Mouse (Mus musculus) hindbrain, embryonic 10.5 days (tissue): ENCODE data around the gene Pax7. TPM values are rescaled to one million over a fixed set of nuclear protein-coding genes. Genes with fewer than 3 reads are reported as not detected.

Source experiments
- DNase-seq: peaks from one replicate; pipeline ENCODE4 v3.0.0-alpha.2; 2017; ENCODE audit warnings: low spot score
- H3K27ac ChIP-seq: fragments of 300-500 bp; sonication (generic); 2 replicates; pipeline ENCODE4 v1.5.1; 2016; ENCODE audit warnings: mild to moderate bottlenecking, moderate library complexity
- H3K27me3 ChIP-seq: fragments of 300-500 bp; sonication (generic); 2 replicates; pipeline ENCODE4 v1.6.1; 2016; ENCODE audit warnings: mild to moderate bottlenecking; ENCODE audit not compliant: poor library complexity, insufficient read depth, severe bottlenecking
- H3K36me3 ChIP-seq: fragments of 300-500 bp; sonication (generic); 2 replicates; pipeline ENCODE4 v1.6.1; 2016; ENCODE audit warnings: mild to moderate bottlenecking, moderate library complexity
- H3K4me1 ChIP-seq: fragments of 300-500 bp; sonication (generic); replicated peaks from 2 replicates; pipeline ENCODE4 v1.6.1; 2016; ENCODE audit warnings: mild to moderate bottlenecking
- H3K4me3 ChIP-seq: fragments of 300-500 bp; sonication (generic); 2 replicates; pipeline ENCODE4 v1.5.1; 2016; ENCODE audit warnings: mild to moderate bottlenecking, moderate library complexity
- H3K9me3 ChIP-seq: fragments of 300-500 bp; sonication (generic); 2 replicates; pipeline ENCODE4 v1.6.1; 2016; ENCODE audit warnings: mild to moderate bottlenecking, moderate library complexity
- whole genome bisulfite sequencing: fragments of 180-500 bp; shearing (Covaris S2); methylation state at CpG from one replicate; pipeline ENCODE4 v1.1.7; 2016; 5-methylcytosine and 5-hydroxymethylcytosine counted together
- polyA plus RNA-seq: library from polyadenylated mRNA; unstranded; fragments of >200 nt; fragmentation: Nextera tagmentation; extraction: Ambion mirVana; gene quantifications from 2 replicates; pipeline ENCODE4 v1.2.1, GENCODE M21; 2016

Gene Pax7
- polyA plus RNA-seq, 1 experiment from 2014 or later: 2.6 TPM

GRCm38 (mm10) chr4:139828871-139829590 lies 4.3 kb downstream of the Pax7 start:
- peaks cover 100% of the 10 kb centered on the region for H3K27me3 ChIP-seq
- H3K4me3 ChIP-seq: peak overlapping the region; percentile 67
- H3K36me3 ChIP-seq: peaks cover 18% of the 10 kb centered on the region
- WGBS: 9% methylated on average over 16 of the region's 16 CpGs
- peak; percentile 44 for DNase-seq
- no peaks in the 10 kb centered on the region for H3K9me3 ChIP-seq
- H3K4me1 ChIP-seq: peaks cover 98% of the 10 kb centered on the region
- no peak overlapping the region for H3K27ac ChIP-seq

DNA sequence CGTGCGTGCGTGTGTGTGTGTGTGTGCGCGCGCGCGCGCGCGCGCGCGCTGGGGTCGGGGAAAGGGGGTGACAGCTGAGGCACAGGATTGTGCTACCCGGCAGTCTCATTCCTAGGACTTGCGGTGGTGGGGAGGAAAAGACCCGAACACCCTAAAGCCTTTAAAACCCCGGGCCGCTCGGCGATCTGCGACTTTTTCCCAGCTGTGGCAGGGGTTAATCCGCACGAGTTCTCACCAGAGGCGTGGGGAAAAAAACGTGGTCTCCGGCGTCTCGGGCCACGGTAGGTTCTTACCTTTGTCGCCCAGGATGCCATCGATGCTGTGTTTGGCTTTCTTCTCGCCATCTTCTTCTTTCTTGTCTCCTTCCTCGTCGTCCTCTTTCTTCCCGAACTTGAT lies 5.0 kb downstream of the Pax7 start:
- Histone ChIP-seq H3K4me3 (peak overlapping the region; percentile 67), H3K27me3 (peaks cover 100% of the 10 kb centered on the region), H3K27ac (no peak overlapping the region), H3K36me3 (peaks cover 18% of the 10 kb centered on the region), H3K9me3 (no peaks in the 10 kb centered on the region), H3K4me1 (peaks cover 98% of the 10 kb centered on the region)
- WGBS: 2% methylated on average over 37 of the region's 37 CpGs
- peak; percentile 41 for DNase-seq

- peak; percentile 50 for DNase-seq
- Histone ChIP-seq H3K36me3 (peaks cover 18% of the 10 kb centered on the region), H3K27ac (peak overlapping the region; percentile 18; the same call in 1 of the 2 replicates), H3K4me1 (peaks cover 98% of the 10 kb centered on the region), H3K4me3 (peak overlapping the region; percentile 67), H3K27me3 (peaks cover 100% of the 10 kb centered on the region), H3K9me3 (no peaks in the 10 kb centered on the region)
- 4% methylated on average over 30 of the region's 30 CpGs for WGBS
Measured at GRCm38 (mm10) chr4:139827501-139828282, 5.6 kb downstream of the Pax7 start.

- DNase-seq: no peak
- 4% methylated on average over 3 of the region's 3 CpGs for WGBS
- H3K27ac ChIP-seq: peak overlapping the region; percentile 35; the same call in 1 of the 2 replicates
- H3K4me1 ChIP-seq: peaks cover 100% of the 10 kb centered on the region
- H3K27me3 ChIP-seq: peaks cover 100% of the 10 kb centered on the region
- peaks cover 18% of the 10 kb centered on the region for H3K36me3 ChIP-seq
- no peaks in the 10 kb centered on the region for H3K9me3 ChIP-seq
- peak overlapping the region; percentile 0; the same call in 1 of the 2 replicates for H3K4me3 ChIP-seq
Measured at GRCm38 (mm10) chr4:139826231-139826630, 7.1 kb downstream of the Pax7 start.

GRCm38 (mm10) chr4:139825326-139826112 lies 7.8 kb downstream of the Pax7 start:
- no peak for DNase-seq
- Histone ChIP-seq H3K4me1 (peaks cover 100% of the 10 kb centered on the region), H3K27ac (peak overlapping the region; percentile 35; the same call in 1 of the 2 replicates), H3K9me3 (no peaks in the 10 kb centered on the region), H3K36me3 (peaks cover 18% of the 10 kb centered on the region), H3K27me3 (peaks cover 100% of the 10 kb centered on the region), H3K4me3 (peak overlapping the region; percentile 52; the same call in 1 of the 2 replicates)
- 2% methylated on average over 14 of the region's 14 CpGs for WGBS

GRCm38 (mm10) chr4:139824572-139825325 lies 8.6 kb downstream of the Pax7 start:
- Histone ChIP-seq H3K4me3 (peak overlapping the region; percentile 52), H3K27ac (peak overlapping the region; percentile 94), H3K4me1 (peaks cover 100% of the 10 kb centered on the region), H3K36me3 (peaks cover 18% of the 10 kb centered on the region), H3K9me3 (no peaks in the 10 kb centered on the region), H3K27me3 (peaks cover 100% of the 10 kb centered on the region)
- WGBS: under 1% methylated on average over 22 of the region's 22 CpGs
- DNase-seq: peak; percentile 49

GRCm38 (mm10) chr4:139823870-139824472 lies 9.4 kb downstream of the Pax7 start:
- peaks cover 13% of the 10 kb centered on the region; the same call in 1 of the 2 replicates for H3K36me3 ChIP-seq

GRCm38 (mm10) chr4:139823138-139823869 lies 10.0 kb downstream of the Pax7 start:
- WGBS: under 1% methylated on average over 44 of the region's 44 CpGs
- peak; percentile 60 for DNase-seq
- peaks cover 100% of the 10 kb centered on the region for H3K4me1 ChIP-seq

More at GRCm38 (mm10) chr4:139823870-139824472, 9.4 kb downstream of the Pax7 start:
- H3K9me3 ChIP-seq: no peaks in the 10 kb centered on the region
- peak; percentile 63 for DNase-seq
- H3K27me3 ChIP-seq: peaks cover 100% of the 10 kb centered on the region
- peak overlapping the region; percentile 52 for H3K4me3 ChIP-seq
- WGBS: under 1% methylated on average over 32 of the region's 32 CpGs
- peaks cover 100% of the 10 kb centered on the region for H3K4me1 ChIP-seq
- peak overlapping the region; percentile 94 for H3K27ac ChIP-seq

GRCm38 (mm10) chr4:139822214-139823137 lies 10.9 kb downstream of the Pax7 start:
- WGBS: 2% methylated on average over 28 of the region's 28 CpGs
- H3K4me3 ChIP-seq: peak overlapping the region; percentile 52
- peak overlapping the region; percentile 94 for H3K27ac ChIP-seq
- H3K4me1 ChIP-seq: peaks cover 100% of the 10 kb centered on the region
- peaks cover 100% of the 10 kb centered on the region for H3K27me3 ChIP-seq
- H3K36me3 ChIP-seq: no peaks in the 10 kb centered on the region
- H3K9me3 ChIP-seq: no peaks in the 10 kb centered on the region
- DNase-seq: no peak

More at GRCm38 (mm10) chr4:139823138-139823869, 10.0 kb downstream of the Pax7 start:
- Histone ChIP-seq H3K36me3 (peaks cover 6% of the 10 kb centered on the region; the same call in 1 of the 2 replicates), H3K27me3 (peaks cover 100% of the 10 kb centered on the region), H3K4me3 (peak overlapping the region; percentile 52), H3K27ac (peak overlapping the region; percentile 94), H3K9me3 (no peaks in the 10 kb centered on the region)

DNA sequence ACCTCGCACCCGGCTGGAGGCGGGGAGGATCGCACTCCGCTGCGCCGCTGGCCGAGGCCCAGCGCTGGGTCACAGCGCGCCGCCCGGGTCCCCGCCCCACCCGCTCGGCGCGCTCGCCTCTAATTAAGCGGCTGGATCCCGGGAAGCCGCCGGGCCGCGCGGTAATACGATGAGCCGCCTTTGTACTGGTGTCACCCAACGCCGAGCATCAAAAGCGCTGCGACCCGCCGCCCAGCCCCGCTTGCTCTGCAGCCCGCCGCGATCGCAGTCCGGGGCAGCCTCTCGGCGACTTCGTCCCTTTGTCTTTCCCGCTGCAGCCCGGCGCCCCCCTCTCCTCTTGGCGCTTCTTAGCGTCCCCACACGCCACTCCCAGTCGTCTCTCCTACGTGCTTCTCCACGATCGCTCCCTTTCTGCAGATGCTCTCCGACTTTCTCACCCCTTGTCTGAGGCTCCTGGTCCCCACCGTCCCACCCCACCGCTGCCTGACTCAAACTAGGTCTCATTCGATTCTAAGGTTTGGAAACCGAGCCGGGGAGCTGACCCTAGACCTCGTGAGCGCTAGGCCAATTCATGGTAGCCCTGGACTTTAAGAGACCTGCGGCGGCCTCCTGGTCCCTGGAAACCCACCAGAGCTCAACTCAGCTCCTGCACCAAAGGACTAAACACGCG lies 11.7 kb downstream of the Pax7 start:
- peak overlapping the region; percentile 52 for H3K4me3 ChIP-seq
- under 1% methylated on average over 65 of the region's 65 CpGs for WGBS
- H3K4me1 ChIP-seq: peaks cover 100% of the 10 kb centered on the region
- H3K27me3 ChIP-seq: peaks cover 100% of the 10 kb centered on the region
- H3K9me3 ChIP-seq: no peaks in the 10 kb centered on the region
- peak overlapping the region; percentile 94 for H3K27ac ChIP-seq
- H3K36me3 ChIP-seq: no peaks in the 10 kb centered on the region
- DNase-seq: peak; percentile 82
